Mouse (Mus musculus) ZHBTc4 (cell line): ENCODE data around the gene Slc15a3.
A peak's percentile ranks its signal among the peaks of the same experiment; 100 is the strongest.

Source experiments
- DNase-seq: peaks from one replicate; pipeline ENCODE4 v3.0.0-alpha.2; 2011; ENCODE audit warnings: low read depth, low spot score

The Slc15a3 gene

DNA sequence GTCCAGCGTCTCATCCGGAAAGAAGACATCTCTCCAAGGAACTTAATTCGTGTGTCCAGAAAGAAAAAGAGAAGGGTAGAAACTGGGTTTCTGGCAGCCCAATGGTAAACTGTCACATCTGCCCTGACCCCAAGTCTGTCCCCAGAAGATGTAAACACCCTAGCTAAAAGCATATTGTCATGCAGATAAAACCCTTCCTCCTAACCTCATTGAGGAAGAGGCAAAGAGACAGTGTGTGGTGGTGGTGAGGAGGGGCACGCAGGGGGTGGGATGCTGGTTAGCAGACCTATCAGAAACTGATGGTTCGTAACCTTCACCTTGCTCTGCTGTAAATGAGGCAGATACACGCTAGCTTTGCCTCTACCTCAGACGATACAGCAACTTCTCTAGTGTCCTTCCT, 18.2 kb upstream of the Slc15a3 start:
- peak; percentile 39 for DNase-seq

DNA sequence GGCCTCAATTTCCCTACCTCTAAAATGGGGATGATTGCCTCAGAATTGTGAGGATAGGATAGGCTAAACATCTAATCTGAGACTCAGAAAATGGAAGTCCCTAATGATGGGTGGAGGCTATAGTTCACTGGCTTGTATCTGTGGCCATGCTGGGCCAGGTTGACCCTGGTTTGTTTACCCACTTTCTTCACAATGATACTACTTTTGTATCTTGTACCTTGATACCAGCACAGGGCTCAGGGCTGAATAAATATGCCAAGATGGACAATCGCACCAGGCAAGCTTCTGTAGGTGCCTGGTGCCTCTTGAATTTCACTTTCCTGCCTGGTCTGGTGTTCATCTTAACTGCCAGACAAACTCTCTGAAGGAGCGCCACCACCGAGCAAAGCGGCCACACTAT, 17.0 kb upstream of the Slc15a3 start:
- DNase-seq = no peak

DNA sequence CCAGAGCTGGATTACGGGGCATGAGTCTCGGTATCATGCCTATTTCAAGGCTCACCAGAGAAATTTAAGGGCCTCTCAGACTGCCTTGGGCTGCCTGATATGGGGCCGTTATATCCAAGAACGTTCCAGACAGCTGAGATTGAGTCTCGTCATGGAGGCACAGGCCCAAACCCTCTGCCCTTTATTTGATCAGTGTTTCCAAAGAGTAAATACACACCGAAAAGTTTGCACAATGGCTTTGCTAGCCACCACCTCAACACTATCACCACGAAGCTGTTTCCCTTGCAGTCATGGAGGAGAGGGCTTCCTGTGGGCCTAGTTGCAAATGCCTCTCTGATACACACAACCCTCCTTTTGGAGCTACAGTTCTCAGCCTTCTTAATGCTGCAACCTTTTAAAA, 15.5 kb upstream of the Slc15a3 start:
- no peak for DNase-seq

DNA sequence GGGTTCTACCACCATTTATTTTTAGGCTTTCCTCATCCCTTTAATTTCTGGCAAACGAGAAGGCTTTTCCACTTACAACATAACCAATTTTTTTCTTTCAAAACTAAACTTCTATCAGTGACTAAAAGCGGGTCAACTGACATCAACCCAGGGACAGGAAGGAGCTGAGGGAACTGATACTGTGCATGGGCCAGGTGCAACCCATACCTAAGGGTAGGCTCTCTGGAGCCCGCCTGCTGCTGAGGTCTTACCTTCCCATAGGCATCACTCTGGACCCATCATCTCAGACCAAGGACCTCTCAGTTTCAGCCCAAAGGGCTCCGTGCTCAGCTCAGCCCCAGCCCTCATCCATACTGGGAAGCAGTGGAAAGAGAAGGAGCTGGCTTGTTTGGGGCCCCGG, 11.2 kb upstream of the Slc15a3 start:
- DNase-seq = no peak

DNA sequence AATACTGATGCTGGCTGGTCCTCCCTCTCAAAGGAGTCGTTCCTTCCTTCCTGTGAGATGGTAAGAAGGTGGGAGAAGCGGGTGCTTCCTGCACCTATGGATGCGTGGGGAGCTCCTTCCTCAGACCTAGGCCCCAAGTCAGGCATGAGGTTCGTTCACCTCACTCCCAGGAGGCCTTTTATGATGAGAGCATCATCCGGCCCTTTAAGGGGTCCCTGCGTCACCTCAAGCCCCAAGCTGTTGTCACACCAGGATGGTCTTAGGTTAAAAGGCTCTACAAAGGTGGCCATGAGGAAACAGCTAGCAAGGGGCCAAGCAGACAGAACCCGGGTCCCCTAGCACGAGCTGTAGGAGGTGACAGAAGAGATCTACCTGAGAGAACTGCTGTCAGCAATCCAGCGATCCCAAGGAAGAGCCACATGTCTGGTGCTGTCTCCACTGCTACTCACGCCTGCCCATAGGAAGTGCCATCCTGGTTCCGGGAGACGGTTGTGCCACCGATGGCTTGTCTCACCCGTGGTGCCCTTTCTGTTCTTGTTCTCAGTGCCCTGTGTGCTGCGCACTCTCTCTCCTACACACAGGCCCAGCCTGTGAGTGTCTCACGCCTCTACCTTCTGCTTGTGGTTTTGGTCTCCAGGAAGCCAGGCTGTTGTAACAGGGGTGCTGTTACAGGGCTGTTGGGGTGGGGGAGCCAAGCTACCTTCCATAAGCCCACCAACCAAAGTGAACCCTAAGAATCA, 9.9 kb upstream of the Slc15a3 start, which contains the start of gene Cd6:
Gene Cd6 (minus strand): TSS at position 623 of the 740 bp plus-strand sequence.
- DNase-seq = no peak

DNA sequence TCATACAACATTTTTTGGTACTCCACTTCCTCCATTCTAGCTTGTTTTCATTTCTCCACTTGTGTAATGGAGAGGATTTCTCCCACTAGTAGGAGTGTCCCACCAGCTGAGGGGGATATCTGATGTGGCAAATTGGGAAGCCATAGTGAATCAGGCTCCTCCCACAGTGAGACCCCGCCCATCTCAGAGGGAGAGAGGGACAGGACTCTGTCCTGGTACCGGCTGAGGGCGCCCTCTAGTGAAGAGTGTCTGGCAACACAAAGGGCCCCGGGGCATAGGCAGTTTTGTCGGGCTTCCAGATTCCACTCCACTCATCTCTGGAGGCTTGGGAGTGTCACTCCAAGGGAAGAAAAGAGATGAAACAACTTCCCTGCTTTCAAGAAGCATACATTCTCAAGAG, 8.1 kb upstream of the Slc15a3 start:
- DNase-seq = peak; percentile 95

DNA sequence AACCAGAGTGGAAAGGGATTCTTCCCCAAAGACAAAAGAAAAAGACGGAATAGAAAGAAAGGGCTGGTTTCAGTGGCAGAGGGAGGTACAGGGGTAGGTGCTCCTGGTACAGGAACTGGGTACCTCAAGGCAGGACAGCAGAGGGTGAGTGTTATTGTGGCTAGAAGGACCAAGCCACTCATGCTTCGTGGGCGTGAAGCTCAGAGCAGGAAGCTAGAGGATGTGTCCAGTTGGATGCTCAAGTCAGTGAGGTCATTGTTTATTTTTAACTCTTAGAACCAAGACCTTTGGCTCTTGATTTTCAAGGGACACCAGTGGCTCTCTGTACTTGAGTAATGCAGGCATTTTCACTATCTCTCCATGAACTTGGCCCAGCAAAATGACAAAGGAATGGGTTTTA, 7.5 kb upstream of the Slc15a3 start:
- DNase-seq = no peak

DNA sequence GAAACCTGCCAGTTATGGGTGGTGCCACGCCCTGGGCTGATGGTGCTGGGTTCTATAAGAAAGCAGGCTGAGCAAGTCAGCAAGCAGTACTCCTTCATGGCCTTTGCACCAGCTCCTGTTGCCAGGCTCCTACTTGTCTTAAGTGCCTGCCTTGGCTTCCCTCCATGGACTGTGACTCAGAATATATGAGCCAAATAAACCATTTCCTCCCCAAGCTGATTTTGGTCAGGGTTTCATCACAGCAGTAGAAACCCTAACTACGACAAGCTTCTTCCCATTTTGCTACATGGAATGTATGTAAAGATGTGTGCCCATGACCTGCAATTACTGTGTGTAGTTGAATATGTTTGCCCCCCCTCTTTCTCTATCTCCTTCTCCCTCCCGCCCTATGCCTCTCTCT, 5.9 kb upstream of the Slc15a3 start:
- DNase-seq = no peak

DNA sequence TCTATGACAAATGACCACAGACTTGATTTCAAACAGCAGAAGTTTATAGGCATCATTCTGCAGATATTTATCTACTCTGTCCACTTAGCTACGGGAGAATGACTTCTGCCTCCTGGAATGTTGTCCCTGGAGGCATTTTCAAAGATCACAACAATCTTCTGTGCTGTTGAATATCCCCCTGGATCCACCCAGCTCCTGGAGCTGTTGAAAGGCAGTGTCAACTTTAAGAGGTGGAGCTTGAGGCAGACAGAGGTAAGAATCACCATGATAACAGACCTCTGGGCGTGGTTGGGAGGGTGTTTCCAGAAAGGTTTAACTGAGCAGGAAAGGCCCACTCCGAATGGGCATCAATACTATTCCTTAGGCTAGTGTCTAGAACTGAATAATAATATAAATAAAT, 3.9 kb upstream of the Slc15a3 start:
- peak; percentile 88 for DNase-seq

DNA sequence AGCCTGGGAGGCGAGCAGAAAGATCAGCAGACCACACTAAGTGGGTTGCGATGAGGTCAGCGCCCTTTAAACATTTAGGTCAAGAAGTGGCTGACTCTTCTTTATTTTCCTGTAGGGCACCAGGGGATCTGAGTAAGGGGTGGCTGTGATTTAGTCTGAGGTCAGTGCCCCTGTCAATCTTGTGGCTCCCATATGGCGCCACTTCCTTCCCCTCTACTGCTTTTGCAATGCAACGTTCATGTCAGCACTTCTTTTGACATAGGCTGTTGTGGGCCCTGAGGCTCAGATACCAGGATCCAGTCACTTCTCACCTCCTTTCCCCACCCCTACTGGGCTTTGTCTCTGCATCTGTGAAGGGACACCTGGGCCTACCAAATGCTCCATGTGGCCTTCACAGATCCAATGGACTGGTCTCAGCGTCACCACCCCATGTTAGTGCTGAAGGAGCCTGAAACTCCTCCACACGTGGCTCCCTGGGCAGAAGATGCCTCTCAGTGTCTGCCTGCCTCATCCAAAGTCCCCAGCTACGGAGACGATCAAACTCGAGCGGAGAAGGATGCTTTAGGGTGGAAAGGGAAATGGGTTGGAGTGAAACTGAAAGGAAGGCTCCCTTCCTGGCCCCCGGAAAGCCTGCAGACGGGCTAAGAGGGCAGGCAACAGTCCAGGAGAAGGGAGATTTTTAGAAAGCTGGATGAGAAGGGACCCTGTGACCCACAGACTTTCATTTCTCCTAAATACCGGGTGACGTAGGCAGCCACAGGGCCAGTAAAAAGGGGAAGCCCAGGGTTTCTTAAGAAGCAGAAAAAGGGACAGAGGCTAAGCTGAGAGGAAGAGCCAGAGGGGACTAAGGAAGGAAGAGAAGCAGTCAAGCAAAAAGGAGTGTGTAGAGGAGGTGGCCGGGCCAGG, 2.4 kb downstream of the Slc15a3 start:
- DNase-seq = no peak

DNA sequence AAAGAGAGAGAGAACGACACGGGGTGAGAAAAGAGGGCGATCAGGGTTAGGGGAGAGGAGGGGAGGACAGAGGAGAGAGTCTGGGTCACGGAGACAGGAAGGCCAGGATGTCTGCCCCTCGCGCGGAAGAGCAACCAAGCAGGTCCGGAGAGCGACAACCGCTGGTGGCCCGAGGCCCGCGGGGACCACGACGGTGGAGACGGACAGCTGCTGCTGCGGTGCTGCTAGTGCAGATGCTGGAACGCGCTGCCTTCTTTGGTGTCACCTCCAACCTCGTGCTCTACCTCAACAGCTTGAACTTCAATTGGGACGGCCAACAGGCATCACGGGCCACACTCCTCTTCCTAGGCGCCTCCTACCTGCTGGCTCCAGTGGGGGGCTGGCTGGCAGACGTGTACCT, 3.4 kb downstream of the Slc15a3 start:
- DNase-seq = no peak

DNA sequence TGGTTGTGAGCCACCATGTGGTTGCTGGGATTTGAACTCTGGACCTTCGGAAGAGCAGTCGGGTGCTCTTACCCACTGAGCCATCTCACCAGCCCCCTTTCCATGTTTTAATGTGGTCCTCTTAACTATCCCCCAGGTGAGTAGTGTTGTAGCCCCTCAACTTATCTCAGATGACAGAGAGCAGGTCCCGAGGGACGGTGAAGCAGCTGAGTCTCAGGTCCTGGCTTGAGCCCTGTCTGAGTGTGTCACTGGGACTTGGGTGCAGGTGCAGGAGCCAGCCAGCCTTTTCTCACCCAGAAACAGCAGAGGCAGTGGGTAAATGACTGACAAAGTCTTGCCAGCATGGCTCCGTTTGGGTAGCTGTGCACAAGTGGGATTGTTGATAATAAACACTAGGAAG, 4.7 kb downstream of the Slc15a3 start:
- no peak for DNase-seq

DNA sequence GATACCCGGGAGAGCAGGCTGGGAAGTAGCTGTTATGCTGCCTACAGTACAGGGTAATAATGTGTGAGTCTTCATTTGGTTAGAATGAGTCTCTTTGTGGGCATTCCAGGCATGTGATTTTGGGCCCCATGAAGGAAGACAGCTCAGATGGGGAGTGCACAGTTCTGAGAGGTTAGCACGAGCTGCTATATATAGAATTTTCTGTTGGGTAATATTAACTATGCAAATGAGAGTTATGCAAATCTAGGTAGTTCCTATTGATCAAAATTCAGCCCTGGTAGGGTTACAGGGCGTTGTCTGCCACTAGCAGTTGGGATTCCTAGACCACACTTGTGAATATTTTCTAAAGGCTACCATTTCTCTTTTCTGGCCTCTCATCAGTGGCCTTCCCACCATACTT, 5.9 kb downstream of the Slc15a3 start:
- DNase-seq = no peak

DNA sequence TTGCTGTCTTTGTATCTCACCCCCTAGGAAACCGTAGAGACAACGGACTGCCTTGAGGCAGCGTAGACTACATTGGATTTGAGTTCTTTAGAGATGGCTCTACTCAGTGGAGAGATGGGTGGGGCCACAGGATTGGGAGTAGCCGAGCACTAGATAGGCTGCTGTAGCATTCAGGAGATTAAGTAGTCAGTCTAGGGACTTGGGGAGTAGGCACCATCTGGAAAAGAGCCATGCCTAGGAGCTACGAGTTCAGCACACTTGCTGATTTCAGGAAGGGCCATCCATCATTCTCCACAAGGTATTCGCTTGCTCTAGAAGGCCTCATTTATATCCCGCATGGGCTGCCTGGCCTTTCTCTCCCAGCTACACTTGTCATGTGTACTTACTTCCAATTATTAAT, 6.6 kb downstream of the Slc15a3 start:
- DNase-seq = no peak

DNA sequence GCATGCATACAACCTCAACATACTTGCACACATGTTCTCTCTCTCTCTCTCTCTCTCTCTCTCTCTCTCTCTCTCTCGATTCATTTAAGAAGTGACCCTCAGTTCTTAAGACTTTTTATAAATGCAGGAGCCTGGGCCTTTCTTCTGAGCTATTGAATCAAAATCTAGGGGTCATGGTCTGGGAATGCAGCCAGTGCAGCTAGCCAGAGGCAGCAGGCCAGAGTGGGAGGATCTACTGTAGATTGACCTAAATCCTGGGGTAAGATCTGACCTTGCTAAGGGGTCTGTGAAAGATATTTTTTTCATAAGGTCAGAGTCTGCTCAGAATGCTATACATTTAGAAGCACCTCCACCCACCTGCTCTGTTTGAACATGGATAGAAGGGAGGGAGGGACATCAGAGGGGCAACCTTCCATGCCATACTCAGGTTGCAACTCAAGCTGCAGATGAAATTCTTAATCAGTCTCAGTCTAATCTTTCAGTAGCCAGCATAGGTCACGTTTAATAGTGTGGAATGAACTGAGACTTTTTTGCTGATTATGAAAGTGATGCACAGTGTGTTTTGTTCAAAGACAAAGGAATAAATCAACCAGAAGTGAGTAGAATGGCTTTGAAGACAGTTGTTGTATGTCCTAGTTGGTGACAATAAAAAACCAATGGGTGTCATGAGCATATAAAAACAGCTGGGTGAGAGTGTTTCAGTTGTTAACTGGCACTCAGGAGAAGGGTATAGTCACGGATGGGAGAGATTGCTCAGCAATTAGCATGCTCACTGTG, 8.0 kb downstream of the Slc15a3 start:
- DNase-seq = no peak

DNA sequence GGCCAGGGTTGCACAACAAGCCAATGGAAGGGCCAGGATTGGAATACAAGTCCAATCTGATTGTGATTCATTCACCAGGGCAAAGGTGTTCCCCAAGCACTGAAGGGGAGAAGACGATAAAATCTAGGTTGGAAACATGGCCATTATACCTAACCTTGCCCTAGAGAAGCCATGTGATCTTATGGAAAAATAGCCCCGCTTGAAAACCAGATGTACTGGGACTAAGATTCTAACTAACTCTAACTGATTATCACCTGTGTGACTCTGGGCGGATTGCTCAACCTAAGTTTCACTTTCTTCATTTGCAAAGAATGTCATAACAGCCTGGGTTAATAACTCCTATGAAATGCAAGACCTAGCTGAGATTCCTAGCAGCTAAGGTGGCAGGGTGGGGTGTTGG, 15.9 kb downstream of the Slc15a3 start:
- DNase-seq = no peak

DNA sequence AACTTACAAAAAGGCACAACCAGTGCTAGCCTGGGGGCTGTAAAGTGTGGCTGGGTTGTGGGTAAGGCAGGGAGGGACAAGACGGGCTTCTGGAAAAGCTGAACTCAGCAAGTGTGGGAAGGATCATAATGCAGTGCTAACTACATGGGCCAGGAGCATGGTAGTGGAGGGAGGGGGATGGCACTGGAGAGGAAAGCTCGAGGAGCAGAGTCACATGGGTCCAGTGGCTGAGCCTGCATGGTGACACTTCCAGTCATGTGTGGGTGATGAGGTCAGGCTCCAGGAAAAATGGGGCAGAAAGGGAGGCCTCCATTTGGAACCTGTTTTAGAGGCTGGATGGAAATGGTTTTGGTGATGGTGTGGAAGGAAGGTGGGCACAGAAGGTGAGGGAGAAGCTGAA, 17.0 kb downstream of the Slc15a3 start:
- no peak for DNase-seq

DNA sequence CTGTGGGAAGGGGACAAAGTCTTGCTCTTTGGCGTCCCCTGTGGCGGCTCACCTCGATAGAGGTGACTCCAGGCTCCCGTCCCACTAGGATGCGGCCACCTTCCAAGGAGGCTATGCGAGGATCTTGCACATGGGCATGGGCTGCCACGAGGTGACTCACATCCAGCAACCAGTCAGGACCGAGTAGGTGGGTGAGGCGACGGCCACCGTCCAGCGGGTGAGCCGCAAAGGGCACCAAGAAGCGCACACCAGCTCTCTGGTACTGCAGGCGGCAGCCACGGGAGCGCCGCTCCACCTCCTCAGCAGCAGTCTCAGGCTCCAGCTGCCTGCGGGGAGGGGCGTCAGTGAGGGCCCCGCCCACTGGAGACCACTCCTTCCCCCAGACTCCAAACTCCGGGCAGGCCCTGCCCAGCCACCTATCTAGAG, 20.6 kb downstream of the Slc15a3 start:
- DNase-seq = peak; percentile 90

DNA sequence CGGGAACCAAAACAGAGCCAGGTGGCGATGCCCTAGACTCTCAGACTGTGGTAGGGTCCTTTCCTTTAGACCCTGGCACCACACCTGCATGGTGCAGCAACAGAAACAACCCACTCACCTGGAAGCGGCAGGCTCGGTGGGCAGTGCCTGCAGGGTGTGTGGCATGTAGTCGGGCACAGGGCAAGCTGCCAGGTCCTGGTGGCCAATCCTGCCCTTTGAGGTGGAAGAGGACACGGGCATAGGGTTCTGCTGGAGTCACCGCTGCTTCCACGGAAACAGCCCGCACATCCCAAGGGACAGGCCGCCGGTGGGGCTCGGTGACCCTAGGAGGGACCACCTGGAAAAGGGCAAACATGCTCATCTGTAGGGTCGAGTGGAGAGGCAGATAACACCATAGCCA, 26.8 kb downstream of the Slc15a3 start:
- DNase-seq = no peak

DNA sequence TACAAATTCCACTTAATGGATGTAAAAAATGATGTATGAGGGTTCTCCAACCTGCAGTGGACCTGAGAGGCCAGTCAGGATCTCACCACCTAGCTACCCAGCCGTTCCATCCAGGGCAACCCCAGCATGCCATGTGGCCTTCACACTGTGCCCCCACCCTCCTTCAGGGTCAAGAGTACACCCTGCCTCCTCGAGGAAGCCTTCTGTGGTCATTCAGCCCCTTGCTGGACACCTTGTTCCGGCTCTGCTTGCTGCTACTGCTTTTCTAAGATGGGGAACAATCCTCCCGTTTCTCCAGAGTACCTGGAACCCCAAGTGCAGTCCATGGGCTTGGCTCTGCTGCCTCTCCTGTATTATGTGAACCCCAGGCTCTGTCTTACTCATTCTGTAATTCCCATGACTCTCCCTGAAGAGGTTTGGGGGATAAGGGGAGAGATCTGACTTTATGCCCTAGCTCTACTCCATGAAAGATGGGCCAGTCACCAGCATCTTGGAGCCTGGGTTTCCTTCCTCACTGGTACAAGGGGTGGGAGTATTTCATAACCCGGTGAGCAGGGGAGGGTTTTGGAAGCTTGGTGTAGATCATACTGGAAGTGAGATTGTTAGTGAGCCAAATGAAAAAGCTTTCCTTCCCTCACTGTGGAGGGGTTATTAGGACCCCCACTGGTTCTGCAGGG, 28.6 kb downstream of the Slc15a3 start:
- DNase-seq = no peak

DNA sequence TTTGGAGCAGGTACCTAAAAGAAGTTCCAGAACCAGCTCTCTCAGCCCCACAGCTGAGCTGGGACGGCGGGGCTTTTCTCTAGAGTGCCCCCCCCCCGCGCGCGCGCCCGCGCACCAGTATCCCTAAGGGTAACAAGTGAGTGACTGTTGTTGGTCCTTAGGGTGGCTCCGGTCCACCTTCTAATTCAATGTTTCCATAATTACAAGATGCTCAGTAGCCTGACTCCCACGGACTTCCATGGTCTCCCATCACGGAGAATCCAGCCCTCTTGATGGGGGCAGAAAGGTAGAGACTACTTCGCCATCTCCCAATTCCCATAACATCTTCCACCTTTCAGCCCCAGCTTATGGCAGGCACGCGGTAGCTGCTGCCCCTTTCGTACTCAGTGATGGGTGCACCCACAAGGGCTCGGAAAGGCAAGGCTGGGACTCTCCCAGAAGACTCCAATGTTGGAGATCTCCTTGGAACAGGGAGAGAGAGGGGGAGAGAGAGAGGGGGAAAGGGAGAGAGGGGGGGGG, 29.2 kb downstream of the Slc15a3 start:
- no peak for DNase-seq
